Mouse (Mus musculus) liver, embryonic 14.5 days (tissue): ENCODE measurements at regions not wholly inside any gene's neighbourhood (a gene's known extent, or its start where the extent isn't known, plus 50 kb on each side); places are given as distances from the start of the nearest gene placed in this dataset.

Experiments
- CTCF ChIP-seq: IDR thresholded peaks from 2 replicates; pipeline ENCODE4 v1.5.1; 2016; ENCODE audit warnings: antibody characterized with exemption, low read depth, control low read depth
- EP300 ChIP-seq: IDR thresholded peaks from 2 replicates; pipeline ENCODE4 v1.6.1; 2016; ENCODE audit warnings: antibody characterized with exemption, low read depth

DNA sequence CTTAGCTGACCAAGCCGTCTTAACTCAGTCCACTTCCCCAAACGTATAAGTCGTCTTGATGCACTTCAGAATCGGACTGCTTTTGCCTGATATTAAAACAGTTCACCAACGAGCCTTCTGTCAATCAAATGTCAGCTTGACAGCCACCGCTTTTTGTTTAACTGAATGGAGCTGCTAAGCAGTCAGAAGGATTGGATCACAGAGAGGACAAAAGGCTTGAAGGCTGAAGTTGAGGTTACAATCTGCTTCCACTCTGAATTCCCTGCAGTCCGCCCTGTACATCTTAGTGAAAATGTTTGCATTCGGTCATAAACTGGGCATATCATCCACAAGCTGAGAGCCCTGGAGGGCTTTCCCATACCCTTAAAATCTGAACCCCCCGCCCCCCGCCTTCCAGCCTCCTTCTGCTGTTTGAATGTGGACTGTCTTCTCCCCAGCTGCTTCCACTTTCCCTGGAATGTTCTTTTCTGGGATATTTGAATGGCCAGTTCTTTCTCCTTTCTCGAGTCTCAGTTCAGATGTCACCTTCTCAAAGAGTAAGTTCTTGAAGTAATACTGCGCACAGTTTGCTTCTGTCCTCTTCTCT lies 217.0 kb downstream of the Hs3st3b1 start:
- no peak for TF ChIP-seq CTCF
- TF ChIP-seq EP300 = no peak
